Mouse (Mus musculus) erythroblast, embryonic 14.5 days (primary cell): ENCODE results near the gene Ccdc47.

Experiments
- GATA1 ChIP-seq: IDR thresholded peaks from 2 replicates; pipeline ENCODE4 v1.6.1; 2012; ENCODE audit warnings: low read length, inconsistent platforms, mixed read lengths
- TAL1 ChIP-seq: IDR thresholded peaks from 3 replicates; pipeline ENCODE4 v1.6.1; 2012; ENCODE audit warnings: low read length, inconsistent platforms, mixed read lengths

- TF ChIP-seq GATA1 (no peak), TAL1 (no peak)
Observed at GRCm38 (mm10) chr11:106260826-106261450, 44.8 kb upstream of the Ccdc47 start.
